Mouse (Mus musculus): ENCODE measurements at regions not wholly inside any gene's neighbourhood (a gene's known extent, or its start where the extent isn't known, plus 50 kb on each side); places are given as distances from the start of the nearest gene placed in this dataset.

DNA sequence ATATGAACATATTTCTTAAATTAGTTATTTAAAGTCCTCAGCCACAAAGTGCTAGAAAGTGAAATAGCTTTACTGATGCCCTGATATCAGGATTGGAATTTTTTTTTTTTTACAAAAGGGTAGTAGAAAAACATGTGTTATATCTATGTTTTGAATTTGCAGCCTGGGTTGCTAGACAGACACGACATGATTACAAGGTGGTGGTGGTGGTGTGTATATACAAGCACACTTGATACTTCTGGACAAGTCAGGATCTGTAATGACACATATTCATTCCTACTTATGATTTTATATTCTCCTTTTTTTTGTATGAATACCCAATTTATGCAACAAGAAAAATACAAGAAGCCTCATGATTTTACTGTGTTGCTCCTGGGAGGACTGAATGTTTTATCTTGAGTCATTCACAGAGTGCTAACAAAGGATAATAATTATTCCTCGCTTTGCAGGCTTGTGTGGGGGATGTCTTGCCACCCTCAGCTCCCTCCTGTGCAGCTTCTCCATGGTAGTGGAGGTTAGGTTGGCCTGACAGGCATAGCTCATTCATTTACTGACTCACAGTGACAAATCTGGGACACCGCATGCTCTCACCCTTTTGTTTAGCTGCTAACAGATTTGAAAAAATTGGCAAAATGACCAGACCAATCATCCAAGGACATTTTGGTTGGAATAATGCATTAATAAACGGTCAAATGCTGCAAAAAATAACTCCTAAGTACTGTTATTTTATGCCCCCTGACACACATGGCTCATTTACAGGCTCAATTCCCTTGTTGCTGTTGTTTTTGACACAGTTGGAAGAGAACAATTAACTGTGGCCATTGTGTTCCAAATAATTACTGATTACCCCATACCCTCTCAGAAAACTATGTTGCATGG, 303.3 kb upstream of the Sel1l start:
- DNase-seq (ENCODE audit: low read depth, low spot score), result no peak
- no peaks in the 10 kb centered on the region for H3K36me3 ChIP-seq (ENCODE audit: control insufficient read depth, insufficient read depth, low read length, poor library complexity, severe bottlenecking)
- H3K27ac ChIP-seq (ENCODE audit: insufficient read depth, low read depth, low read length, poor library complexity, severe bottlenecking), result no peak overlapping the region
- no peaks in the 10 kb centered on the region for H3K4me1 ChIP-seq (ENCODE audit: control insufficient read depth in 2 of 2, insufficient read depth in 2 of 2, low read length in 2 of 2, poor library complexity in 1 of 2)
- in situ Hi-C loops (cut with MboI; ENCODE audit: low sequenced_read_pairs in 2 of 2, unreplicated experiment in 2 of 2), result no loop called here
- no peak overlapping the region for H3K9ac ChIP-seq (ENCODE audit: insufficient read depth, low read depth, low read length, poor library complexity, severe bottlenecking)
- no peak for TF ChIP-seq MAFK (IDR thresholded peaks at IDR 0.05; ENCODE audit: insufficient read depth, low read depth, low read length)
- H3K9me3 ChIP-seq (ENCODE audit: control insufficient read depth, insufficient read depth, low read depth, low read length), result no peaks in the 10 kb centered on the region
- H3K4me3 ChIP-seq (ENCODE audit: insufficient read depth in 1 of 2, low read depth in 1 of 2, low read length in 2 of 2, poor library complexity in 1 of 2, severe bottlenecking in 1 of 2), result no peak overlapping the region

DNA sequence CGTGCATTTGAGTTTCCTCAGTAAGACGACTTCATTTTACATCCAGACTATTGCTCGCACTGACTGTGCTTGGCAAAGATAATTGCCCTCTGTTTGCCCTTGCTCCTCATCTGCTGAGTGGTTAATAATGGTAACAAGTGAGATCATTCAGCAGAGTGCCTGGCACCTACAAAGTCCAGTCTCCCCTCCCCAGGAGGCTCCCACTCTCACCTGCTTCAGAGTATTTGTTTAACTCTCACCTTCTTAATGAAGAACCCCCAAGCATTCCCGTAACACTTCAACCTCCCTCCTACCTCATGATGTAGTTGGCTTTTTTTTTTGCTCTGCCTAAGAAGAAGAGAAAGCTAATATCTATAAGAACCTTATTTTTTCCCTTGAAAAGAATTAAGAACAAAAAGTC, 288.6 kb upstream of the Sel1l start:
- no peaks in the 10 kb centered on the region for H3K4me1 ChIP-seq (ENCODE audit: control insufficient read depth in 2 of 2, insufficient read depth in 2 of 2, low read length in 2 of 2, poor library complexity in 1 of 2)
- no peak overlapping the region for H3K9ac ChIP-seq (ENCODE audit: insufficient read depth, low read depth, low read length, poor library complexity, severe bottlenecking)
- TF ChIP-seq MAFK (IDR thresholded peaks at IDR 0.05; ENCODE audit: insufficient read depth, low read depth, low read length) (no peak), HCFC1 (IDR thresholded peaks at IDR 0.05; ENCODE audit: borderline replicate concordance, insufficient read depth, low read length) (no peak), ZC3H11A (IDR thresholded peaks at IDR 0.05; ENCODE audit: borderline replicate concordance, low read depth, low read length) (no peak), ZNF384 (IDR thresholded peaks at IDR 0.05; ENCODE audit: low read depth, low read length) (no peak), CHD2 (IDR thresholded peaks at IDR 0.05; ENCODE audit: low read depth, low read length) (no peak)
- DNase-seq (ENCODE audit: low read depth, low spot score), result no peak
- H3K36me3 ChIP-seq (ENCODE audit: control insufficient read depth, insufficient read depth, low read length, poor library complexity, severe bottlenecking), result no peaks in the 10 kb centered on the region
- in situ Hi-C loops (cut with MboI; ENCODE audit: low sequenced_read_pairs in 2 of 2, unreplicated experiment in 2 of 2), result no loop called here
- no peak overlapping the region for H3K27ac ChIP-seq (ENCODE audit: insufficient read depth, low read depth, low read length, poor library complexity, severe bottlenecking)
- H3K9me3 ChIP-seq (ENCODE audit: control insufficient read depth, insufficient read depth, low read depth, low read length), result no peaks in the 10 kb centered on the region
- H3K4me3 ChIP-seq (ENCODE audit: insufficient read depth in 1 of 2, low read depth in 1 of 2, low read length in 2 of 2, poor library complexity in 1 of 2, severe bottlenecking in 1 of 2), result no peak overlapping the region

DNA sequence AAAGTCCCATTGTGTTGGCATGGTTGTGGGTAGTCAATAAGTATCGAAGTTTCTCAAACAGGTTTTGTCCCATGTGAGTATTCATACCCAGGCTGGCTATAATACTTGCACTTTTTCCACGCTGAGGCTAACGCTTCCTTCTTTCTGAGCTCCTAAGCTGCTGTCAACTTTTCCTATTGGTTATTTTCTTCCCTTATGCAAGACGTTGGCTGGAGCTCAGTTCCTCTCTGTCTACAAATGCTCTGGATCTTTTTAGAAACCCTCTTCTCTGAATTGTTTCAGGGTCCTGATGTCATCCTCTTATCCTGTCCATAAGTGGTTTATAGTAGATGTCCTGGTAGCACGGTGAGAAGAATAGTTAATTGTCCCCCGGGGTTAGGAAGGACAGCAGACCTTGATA, 278.7 kb upstream of the Sel1l start:
- no peaks in the 10 kb centered on the region for H3K9me3 ChIP-seq (ENCODE audit: control insufficient read depth, insufficient read depth, low read depth, low read length)
- DNase-seq (ENCODE audit: low read depth, low spot score), result no peak
- no peak for TF ChIP-seq HCFC1 (IDR thresholded peaks at IDR 0.05; ENCODE audit: borderline replicate concordance, insufficient read depth, low read length)
- TF ChIP-seq MAFK (IDR thresholded peaks at IDR 0.05; ENCODE audit: insufficient read depth, low read depth, low read length), result no peak
- TF ChIP-seq CHD2 (IDR thresholded peaks at IDR 0.05; ENCODE audit: low read depth, low read length), result no peak
- TF ChIP-seq ZC3H11A (IDR thresholded peaks at IDR 0.05; ENCODE audit: borderline replicate concordance, low read depth, low read length), result no peak
- no peak for TF ChIP-seq ZNF384 (IDR thresholded peaks at IDR 0.05; ENCODE audit: low read depth, low read length)
- no peak overlapping the region for H3K9ac ChIP-seq (ENCODE audit: insufficient read depth, low read depth, low read length, poor library complexity, severe bottlenecking)
- in situ Hi-C loops (cut with MboI; ENCODE audit: low sequenced_read_pairs in 2 of 2, unreplicated experiment in 2 of 2), result no loop called here
- no peaks in the 10 kb centered on the region for H3K4me1 ChIP-seq (ENCODE audit: control insufficient read depth in 2 of 2, insufficient read depth in 2 of 2, low read length in 2 of 2, poor library complexity in 1 of 2)
- H3K27ac ChIP-seq (ENCODE audit: insufficient read depth, low read depth, low read length, poor library complexity, severe bottlenecking), result no peak overlapping the region
- no peaks in the 10 kb centered on the region for H3K36me3 ChIP-seq (ENCODE audit: control insufficient read depth, insufficient read depth, low read length, poor library complexity, severe bottlenecking)
- no peak overlapping the region for H3K4me3 ChIP-seq (ENCODE audit: insufficient read depth in 1 of 2, low read depth in 1 of 2, low read length in 2 of 2, poor library complexity in 1 of 2, severe bottlenecking in 1 of 2)

DNA sequence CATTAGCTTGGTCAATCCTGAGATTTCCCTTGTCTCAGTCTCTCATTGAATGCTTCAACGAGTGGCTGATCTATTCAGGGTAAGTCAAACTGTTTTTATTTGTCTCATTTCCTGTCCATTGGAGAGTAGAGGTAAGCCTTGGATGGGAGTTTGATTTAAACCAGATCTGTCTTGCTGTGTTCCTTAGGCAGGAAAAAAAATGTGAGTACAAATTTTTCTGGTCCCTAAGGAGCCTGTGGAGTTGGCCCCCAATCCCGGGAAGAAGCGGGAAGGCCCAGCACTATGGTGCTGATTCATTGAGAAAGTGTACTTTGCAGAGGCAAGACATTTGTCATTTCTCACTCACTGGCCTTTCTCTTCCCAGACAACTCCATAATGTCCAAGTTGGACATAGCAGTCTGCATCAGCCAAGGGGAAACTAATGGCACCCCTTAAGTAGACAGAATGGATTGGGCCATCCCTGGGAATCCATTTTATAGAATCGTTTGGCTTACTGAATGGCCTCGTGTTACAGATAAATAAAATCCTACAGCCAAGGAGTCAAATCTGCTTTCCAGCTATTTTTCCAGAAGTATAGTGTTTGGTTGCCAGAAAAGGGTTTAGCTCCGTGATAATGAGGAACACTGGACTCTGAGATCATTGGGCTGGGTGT, 271.3 kb upstream of the Sel1l start:
- DNase-seq (ENCODE audit: low read depth, low spot score), result no peak
- Histone ChIP-seq H3K9ac (ENCODE audit: insufficient read depth, low read depth, low read length, poor library complexity, severe bottlenecking) (no peak overlapping the region), H3K27ac (ENCODE audit: insufficient read depth, low read depth, low read length, poor library complexity, severe bottlenecking) (no peak overlapping the region), H3K9me3 (ENCODE audit: control insufficient read depth, insufficient read depth, low read depth, low read length) (no peaks in the 10 kb centered on the region), H3K36me3 (ENCODE audit: control insufficient read depth, insufficient read depth, low read length, poor library complexity, severe bottlenecking) (no peaks in the 10 kb centered on the region), H3K4me3 (ENCODE audit: insufficient read depth in 1 of 2, low read depth in 1 of 2, low read length in 2 of 2, poor library complexity in 1 of 2, severe bottlenecking in 1 of 2) (no peak overlapping the region), H3K4me1 (ENCODE audit: control insufficient read depth in 2 of 2, insufficient read depth in 2 of 2, low read length in 2 of 2, poor library complexity in 1 of 2) (no peaks in the 10 kb centered on the region)
- in situ Hi-C loops (cut with MboI; ENCODE audit: low sequenced_read_pairs in 2 of 2, unreplicated experiment in 2 of 2), result no loop called here
- TF ChIP-seq CHD2 (IDR thresholded peaks at IDR 0.05; ENCODE audit: low read depth, low read length) (no peak), MAFK (IDR thresholded peaks at IDR 0.05; ENCODE audit: insufficient read depth, low read depth, low read length) (no peak), ZNF384 (IDR thresholded peaks at IDR 0.05; ENCODE audit: low read depth, low read length) (no peak), ZC3H11A (IDR thresholded peaks at IDR 0.05; ENCODE audit: borderline replicate concordance, low read depth, low read length) (no peak), HCFC1 (IDR thresholded peaks at IDR 0.05; ENCODE audit: borderline replicate concordance, insufficient read depth, low read length) (no peak)

All from ES-E14 (cell line).